Mouse (Mus musculus) cerebellum, adult 11 months (tissue): ENCODE results near the gene Yif1a.

ENCODE experiments used
- DNase-seq: peaks from one replicate; pipeline ENCODE4 v3.0.0; 2022

Gene Yif1a

DNA sequence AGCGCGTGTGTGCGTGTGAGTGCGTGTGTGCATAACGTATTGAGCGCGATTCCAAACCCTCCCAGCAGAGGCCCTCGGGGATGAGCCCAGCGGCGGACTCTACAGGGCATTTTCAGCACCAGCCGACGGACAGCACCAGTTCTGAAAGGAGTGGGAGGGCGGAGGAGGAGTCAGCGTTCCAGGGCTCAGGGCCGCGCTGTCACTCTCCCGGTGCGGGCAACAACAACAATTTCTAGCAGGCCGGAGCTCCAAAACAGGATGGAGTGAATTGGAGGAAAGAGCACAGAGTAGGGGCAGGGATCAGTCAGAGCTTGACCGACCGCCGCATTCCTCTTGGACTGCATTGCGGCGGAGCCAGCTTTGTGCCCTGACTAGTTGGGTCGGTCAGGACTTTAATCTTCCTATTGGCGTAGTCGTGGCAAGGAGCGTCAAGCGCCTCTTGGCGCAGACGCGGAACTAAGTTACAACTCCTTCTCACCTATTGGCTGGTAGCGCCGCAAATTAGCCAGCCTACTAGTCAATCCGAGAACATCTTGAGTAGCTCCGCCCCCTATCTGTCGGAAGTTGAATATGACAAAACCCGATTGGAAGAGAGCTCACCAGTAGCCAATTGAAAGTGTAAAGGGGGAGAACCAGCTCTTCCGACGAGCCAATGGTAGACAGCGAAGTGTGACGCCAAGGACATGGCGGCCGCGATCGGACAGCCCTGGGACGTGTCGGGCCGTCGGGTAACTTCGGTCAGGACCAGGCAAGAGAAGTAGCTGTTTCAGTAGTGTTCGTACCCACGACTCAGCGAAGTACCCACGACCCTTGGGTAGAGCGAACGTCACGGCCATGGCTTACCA is at the start of gene Yif1a:
Gene Yif1a (plus strand): TSS at position 655 of the 845 bp plus-strand sequence.
- DNase-seq: peak; percentile 93

DNA sequence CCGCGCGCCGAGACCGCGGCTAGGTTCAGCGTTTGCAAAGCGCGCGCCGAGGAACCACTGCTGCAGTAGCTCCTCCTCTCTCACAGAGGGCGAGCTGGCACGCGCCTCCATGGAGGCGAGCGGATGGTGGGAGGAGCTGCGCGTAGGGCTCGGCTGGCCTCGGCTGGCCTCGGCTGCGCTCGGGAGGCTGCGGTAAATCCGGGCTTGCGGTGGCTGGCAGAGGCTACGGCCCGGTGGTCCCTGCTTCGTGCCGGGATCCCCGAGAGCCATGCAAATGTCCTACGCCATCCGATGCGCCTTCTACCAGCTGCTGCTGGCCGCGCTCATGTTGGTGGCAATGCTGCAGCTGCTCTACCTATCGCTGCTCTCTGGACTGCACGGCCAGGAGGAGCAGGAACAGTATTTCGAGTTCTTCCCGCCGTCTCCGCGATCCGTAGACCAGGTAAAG is 49.6 kb upstream of the Yif1a start, which contains the start of the genes B4gat1 and AC124502.3:
Gene B4gat1 (plus strand): TSS at position 118 of the 448 bp plus-strand sequence.
Gene AC124502.3 (plus strand): TSS at position 183 of the 448 bp plus-strand sequence.
- DNase-seq: peak; percentile 92

DNA sequence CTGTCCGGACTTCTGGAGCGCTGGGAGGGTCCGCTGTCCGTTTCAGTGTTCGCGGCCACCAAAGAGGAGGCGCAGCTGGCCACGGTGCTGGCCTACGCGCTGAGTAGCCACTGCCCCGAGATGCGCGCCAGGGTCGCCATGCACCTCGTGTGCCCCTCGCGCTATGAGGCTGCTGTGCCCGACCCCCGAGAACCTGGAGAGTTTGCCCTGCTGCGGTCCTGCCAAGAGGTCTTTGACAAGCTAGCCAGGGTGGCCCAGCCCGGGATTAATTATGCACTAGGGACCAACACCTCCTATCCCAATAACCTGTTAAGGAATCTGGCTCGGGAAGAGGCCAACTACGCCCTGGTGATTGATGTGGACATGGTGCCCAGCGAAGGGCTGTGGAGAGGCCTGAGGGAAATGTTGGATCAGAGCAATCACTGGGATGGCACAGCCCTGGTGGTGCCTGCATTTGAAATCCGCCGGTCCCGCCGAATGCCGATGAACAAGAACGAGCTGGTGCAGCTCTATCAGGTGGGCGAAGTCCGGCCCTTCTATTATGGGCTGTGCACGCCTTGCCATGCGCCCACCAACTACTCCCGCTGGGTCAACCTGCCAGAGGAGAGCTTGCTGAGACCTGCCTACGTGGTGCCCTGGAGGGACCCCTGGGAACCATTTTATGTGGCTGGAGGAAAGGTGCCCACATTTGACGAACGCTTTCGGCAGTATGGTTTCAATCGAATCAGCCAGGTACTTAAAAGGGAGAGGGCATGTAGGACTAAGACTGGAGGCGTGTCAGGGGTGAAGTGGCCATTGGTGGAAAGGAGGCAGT is 48.8 kb upstream of the Yif1a start:
- DNase-seq: peak; percentile 44

DNA sequence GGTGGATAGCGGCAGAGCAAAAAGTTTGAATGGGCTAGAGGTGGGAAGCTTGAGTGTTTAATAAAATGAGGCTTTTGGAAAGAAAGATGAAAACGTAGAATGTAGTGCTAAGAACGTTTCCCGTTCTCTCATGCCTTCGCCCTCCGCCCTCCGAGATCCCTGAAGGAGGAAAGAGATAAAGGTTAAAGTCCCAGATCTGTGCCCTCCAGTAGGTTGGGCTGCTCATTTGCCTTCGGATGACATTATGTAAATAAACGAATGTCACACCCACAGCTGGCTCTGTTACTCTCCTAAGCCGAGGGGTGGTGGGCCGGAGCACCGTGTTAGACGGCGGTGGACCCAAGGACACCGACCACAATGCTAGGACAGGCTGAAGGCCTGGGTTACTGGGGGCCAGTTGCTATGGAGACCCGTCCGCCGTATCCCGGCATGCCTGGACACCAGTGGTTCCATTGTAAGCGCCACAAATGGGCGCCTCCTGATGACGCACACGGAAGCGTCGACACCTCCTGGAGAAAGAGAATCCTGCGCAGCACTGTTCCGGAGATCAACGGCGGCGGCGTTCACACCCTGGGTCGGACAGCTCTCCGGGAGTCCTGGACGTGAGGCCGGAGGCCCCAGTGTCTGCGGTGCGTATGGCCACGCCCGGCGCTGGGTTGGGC is 47.3 kb upstream of the Yif1a start, which contains the start of gene Brms1:
Gene Brms1 (plus strand): TSS at position 493 of the 662 bp plus-strand sequence.
- peak; percentile 81 for DNase-seq

DNA sequence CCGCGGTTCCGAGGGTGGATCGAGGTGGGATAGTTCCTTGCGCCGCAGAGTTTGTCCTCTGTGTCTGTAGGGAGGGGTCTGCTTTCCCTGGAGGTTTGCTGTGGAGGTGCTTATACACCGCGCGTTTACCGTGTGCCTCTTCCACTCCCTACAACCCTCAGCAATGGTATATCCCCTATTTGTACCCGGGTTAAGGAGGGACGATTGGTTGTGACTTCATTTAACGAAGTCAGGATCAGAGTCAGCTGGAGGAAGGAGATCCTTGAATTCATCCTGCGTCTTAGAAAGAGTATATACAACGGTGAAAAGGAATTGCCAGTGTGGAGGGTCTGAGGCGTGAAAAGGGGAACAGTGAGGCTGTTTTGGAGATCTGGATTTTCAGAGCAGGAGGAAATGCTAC is 46.8 kb upstream of the Yif1a start:
- no peak for DNase-seq

DNA sequence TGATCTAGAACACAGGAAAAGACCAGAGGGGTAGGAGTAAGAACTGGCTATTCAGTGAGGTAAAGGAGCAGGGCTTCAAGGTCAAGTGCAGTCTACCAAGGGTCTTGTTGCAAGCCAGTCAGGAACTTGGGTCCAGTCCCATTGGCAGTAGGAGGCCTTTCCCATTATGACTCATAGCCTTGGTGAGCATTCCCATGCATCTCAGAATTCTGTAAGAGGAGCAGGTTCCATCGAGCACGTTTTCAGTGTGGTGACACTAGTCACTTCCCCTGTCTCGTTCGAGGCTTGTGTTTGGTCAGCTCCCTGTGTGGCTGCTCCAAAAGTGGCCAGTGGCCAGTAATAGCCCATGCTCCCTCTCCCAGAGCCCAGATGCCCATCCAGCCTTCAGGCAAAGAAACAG is 42.8 kb upstream of the Yif1a start:
- DNase-seq: no peak

DNA sequence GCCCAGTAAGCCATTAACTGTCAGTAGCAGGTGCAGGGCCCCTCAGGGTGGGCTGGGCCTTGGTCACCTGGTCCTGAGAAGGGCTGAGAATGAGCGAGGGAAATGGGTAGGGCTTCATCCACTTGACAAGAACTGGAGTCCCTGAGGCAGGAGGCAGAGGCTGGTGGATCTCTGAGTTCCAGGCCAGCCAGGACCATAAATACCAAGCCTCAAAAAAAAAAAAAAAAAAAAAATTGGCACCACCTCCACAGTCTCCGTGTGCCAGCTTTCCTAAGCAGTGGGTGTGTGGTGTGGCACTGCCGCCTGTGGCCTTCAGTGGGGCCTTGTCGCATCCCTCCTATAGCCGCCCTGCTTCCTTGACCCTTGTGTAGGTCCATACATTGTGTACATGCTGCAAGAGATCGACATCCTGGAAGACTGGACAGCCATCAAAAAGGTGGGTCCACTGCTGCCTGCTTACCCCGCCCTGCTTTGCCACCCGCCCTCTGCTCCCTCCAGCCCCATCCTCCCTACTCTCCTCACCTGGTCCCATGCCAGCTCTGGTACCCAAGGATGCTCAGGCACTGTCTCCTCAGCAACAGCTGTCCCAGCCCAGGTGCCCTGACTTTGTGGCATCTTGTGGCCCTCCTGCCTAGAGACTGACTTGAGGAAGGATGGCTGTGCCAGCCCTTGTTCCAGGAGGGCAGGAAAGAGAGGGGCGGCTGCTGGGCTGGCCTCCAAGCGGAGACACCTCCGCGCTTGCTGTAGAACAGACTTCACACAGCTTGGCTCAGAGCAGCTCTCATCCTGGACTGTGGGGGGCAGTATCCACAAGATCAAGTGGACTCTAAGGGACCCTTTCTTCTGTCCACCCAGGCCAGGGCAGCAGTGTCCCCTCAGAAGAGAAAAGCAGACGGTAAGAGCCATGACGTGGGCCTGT is 39.9 kb upstream of the Yif1a start:
- DNase-seq: no peak

DNA sequence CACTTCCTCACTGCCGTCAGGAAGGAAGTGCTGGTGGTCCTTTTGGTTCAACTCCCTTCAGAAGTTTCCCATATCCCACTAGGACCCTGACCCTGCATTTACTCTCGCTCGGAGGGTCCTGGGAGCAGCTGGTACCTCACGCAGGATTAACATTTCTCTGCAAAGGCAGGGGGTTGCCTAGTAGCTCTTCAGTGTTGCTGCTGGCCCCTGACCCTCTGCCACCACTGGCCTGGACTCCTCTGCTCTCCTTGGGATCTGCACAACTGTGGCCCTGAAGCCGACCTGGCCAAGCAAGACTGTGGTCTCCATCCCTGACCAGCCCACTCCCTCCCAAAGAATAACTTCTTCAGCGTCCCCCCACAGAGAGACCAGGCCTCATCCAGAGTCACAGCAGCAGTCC is 39.0 kb upstream of the Yif1a start:
- no peak for DNase-seq

DNA sequence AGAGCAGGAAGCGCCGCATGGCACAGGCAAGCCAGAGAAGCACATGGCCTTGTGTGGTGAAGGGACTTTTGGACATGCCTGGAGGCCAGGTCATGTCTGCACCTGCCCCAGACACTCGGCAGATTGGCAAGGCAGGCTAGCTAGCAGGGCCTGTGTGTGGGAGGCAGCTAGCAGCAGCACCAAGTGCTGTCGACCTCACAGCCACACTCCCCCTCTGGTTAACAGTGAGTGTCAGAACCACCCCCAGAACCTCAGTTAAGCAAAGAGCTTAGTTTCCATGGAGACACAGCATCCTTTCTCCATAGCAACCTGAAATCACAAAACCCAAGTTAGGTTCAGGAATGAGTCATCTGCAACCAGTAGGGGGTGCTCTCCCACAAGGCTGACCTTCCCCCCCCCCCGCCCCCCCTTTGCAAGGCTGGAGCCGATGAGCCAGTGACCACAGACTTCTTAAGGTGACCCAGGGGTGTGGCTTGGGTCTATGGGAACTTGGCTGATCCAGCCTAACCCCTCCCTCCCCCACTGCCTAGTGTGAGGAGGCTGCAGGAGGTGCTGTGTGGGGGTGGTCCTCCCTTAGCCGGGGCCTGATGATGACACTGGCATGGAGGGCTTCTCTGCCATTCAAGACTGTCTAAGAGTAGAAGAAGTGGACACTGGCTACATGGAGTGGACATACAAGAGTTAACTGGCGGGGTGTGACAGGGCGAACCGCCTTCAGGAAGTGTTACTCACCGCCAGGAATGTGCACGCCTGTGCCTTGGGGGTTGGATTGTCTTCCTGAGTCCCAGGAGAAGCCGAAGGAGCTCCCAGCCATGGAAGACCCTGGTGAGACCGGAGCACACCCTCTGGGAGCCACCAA is 38.1 kb upstream of the Yif1a start, which contains the start of gene Rin1:
Gene Rin1 (plus strand): TSS at position 435 of the 859 bp plus-strand sequence.
- DNase-seq: no peak

DNA sequence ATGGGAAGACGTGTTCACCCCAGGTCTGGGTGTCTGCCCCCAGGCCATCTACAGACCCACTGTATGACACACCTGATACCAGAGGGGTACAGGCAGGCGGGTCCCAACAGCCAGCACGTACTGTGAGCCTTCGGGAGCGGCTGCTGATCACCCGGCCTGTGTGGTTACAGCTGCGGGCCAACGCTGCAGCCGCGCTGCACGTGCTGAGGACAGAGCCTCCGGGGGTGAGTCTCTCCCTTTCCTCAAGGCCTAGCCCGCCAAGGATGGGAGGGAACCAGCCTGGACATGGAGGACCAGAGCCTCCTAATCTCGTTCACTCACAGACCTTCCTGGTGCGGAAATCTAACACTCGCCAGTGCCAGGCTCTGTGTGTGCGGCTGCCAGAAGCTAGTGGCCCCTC is 37.3 kb upstream of the Yif1a start:
- no peak for DNase-seq

DNA sequence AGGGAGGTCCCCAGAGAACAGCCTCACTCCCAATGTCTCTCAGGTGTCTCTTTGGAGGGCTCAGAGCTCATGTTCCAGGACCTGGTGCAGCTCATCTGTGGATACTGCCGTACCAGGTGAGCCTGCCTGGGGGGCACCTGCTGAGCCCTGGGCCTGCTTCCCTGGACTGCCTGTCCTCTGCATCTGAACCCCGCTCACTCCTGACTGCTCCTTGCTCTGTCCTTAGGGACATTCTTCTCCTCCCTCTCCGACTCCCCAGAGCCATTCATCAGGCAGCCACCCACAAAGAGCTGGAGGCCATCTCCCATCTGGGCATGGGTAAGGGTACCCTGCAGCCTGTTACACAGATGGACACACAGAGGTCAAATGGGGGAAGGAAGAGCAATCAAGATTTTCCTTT is 36.8 kb upstream of the Yif1a start:
- no peak for DNase-seq

DNA sequence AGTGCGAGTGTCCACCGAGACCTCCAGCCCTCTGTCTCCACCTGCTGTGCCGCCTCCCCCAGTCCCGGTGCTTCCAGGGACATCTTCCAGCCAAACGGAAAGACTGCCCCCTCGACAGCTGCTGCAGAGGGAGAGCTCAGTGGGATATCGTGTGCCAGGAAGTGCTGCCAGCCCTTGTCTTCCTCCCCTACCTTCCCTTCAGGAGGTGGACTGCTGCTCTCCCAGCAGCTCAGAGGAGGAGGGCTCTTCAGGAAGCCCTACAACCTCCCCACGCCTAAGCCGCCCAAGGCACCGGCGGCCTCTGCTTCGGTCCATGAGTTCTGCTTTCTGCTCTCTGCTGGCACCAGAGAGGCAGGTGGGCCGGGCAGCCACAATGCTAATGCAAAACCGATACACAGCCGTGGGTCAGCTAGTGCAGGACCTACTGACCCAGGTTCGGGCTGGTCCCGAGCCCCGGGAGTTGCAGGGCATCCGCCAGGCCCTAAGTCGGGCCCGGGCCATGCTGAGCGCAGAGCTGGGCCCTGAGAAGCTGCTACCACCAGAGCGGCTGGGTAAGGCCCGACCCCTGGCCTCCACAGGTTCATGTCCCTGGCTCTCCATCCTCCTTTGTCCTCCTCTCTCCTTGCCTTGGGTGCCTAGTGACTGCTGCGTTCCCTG is 36.0 kb upstream of the Yif1a start:
- DNase-seq: peak; percentile 52

DNA sequence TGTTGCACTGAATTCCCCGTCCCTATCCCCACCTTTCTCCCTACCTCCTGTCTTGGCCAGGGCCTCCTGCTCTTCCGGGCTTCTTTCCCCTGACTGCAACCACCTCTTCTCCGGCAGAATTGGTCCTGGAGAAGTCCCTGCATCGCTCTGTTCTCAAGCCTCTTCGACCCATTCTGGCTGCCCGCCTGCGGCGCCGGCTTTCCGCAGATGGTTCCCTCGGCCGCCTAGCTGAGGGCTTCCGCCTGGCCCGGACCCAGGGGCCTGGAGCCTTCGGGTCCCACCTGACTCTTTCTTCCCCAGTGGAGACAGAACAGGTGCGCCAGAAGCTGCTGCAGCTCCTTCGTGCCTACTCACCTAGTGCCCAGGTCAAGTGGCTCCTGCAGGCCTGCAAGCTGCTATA is 35.5 kb upstream of the Yif1a start:
- peak; percentile 72 for DNase-seq

DNA sequence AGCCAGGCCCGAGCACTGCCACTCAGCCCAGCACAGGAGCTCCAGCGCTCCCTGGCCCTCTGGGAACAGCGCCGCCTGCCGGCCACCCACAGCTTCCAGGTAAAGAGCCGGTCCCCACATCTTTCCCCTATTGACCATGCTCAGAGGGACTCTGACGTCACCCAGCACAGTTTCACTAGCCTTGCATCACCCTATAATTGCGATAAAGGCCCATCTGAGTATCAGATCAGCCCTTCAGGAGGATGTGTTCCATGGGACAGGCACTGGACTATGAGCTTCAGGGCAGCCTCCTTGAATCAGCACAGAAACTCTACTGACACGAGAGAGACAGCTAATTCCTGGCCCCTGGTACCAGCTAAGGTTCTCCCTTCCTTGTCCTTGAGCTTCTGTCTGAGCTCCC is 34.4 kb upstream of the Yif1a start:
- DNase-seq: peak; percentile 75

DNA sequence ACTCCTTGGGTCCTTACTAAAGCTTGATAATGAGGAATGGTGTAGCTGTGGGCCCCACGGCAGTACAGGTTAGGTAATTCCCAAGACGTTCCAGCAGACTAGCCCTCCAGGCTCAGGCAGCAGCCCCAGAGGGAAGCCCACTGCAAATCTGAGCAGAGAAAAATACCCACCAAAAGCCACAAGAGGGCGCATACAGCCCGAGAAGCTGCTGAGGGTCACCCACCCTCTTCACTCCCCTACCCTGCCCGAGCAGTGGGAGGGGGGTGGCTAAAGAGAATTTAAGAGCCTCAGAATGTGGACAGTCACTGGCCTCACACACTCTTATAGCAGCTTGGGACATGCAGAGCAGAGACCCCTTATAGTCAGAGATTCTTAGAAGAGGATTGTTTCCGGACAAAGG is 32.1 kb upstream of the Yif1a start:
- DNase-seq: no peak

DNA sequence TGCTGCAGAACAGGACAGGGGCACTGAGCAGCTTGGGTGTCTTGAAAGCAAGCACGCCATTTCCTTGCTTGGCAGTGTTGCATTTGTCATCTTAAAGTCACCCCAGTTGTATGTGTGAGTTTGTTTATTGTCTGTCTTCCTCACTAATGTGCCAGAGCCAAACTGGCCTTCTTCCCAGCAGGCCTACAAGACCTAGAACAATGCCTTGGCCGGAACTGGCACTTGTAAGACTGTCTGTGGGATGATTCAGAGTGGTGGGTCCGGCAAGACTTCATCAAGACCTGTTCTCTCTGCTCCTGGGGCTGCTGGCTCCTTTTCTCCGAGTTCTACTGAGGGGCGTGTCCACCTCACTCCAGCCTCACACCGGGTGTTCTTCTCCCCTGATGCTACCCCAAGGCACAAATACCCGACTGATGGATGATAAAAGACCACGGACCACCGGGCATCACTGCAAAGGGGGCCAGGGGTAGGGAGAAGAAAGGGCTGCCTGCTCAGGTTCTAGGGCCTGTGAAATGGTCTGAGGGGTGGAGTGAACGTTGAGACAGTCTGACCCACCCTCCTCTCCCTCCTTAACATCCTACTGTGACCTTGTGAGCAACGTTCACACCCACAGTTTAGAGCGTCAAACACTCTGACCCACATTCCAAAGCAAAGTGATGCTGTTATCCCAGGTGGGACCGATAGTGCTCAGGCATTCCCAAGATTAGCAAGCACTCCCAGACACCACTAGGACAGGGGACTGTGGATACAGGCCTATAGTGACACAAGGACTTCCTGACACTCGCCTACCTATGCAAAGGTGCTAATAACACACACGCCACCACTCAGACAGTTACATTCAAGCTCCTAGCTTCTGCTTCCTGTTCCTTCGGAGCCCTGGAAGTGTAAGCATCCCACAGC is 30.2 kb upstream of the Yif1a start:
- DNase-seq: no peak

DNA sequence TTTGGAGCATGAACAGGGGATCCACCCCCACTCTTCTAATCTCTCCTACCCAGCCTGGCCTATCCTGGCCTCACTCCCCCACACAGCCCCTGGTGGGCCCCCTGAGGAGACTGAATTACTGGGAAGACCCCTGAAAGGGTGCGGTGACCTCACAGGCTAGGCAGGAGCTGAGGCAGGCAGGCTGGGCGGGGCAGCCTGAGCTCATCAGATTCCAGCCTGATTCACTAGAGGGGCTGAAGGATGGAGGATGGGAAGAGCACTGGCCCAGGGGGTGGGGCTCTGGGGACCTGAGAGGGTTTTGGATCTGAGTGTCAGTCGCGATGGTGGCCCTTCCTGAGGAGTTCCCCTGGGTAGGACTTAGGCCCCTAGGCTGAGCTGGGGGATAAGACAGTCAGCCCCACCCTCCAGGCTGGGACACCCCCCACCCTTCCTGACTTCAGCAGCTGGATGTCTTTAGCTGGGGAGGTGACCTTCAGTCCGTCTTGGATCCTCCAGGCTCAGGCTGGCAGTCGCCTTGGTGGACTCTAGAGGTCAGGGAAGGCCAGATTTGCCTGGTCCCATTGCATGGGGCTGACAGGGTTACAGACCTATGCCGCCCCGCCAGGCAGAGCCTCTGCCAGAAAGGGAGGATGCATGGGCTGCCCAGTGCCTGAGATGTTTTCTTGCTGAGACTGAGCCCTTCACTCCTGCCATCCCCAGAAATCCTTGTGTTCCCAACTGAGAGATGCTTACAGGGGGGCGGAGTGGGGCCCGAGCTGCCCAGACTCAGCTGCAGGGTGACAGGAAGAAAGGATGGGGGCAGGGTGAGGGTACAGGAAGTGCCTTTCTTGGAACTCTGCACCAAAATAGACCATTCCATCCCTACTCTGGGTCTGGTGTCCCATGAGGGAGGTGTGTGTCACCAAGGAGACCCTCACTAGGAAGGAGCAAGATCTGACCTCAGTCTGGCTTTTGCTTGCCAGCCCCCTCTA is 29.3 kb upstream of the Yif1a start:
- DNase-seq: no peak
